Mouse (Mus musculus) ES-E14 (cell line): ENCODE measurements around the gene Nrd1. TPM values are rescaled to one million over a fixed set of nuclear protein-coding genes. Genes with fewer than 3 reads are reported as not detected.

Experiments used
- DNase-seq: peaks from one replicate; pipeline ENCODE4 v3.0.0-alpha.2; 2013; ENCODE audit warnings: low read depth, low spot score
- H3K27ac ChIP-seq: 2 replicates; pipeline ENCODE4 v1.5.1; 2012; ENCODE audit warnings: low read depth, mild to moderate bottlenecking, low read length, moderate library complexity, mixed read lengths; ENCODE audit not compliant: poor library complexity, insufficient read depth, severe bottlenecking
- H3K36me3 ChIP-seq: 2 replicates; pipeline ENCODE4 v1.6.1; 2012; ENCODE audit warnings: mild to moderate bottlenecking, low read length, moderate library complexity, mixed read lengths; ENCODE audit not compliant: control insufficient read depth, poor library complexity, insufficient read depth, severe bottlenecking
- H3K4me1 ChIP-seq, 2 experiments: fragments of 150-350 bp in 1 of 2; sonication (generic) in 1 of 2; 2 replicates each; pipeline ENCODE4 v1.6.1; 2012; ENCODE audit warnings: low read length in 2 of 2, mild to moderate bottlenecking in 1 of 2, mixed read lengths in 1 of 2; ENCODE audit not compliant: control insufficient read depth in 2 of 2, insufficient read depth in 2 of 2, poor library complexity in 1 of 2
- H3K4me3 ChIP-seq, 2 experiments: fragments of 150-350 bp in 1 of 2; sonication (generic) in 1 of 2; 2 replicates each; pipeline ENCODE4 v1.5.1; 2012; ENCODE audit warnings: low read length in 2 of 2, low read depth in 1 of 2, mild to moderate bottlenecking in 1 of 2, mixed read lengths in 1 of 2; ENCODE audit not compliant: insufficient read depth in 1 of 2, poor library complexity in 1 of 2, severe bottlenecking in 1 of 2
- H3K9ac ChIP-seq: 2 replicates; pipeline ENCODE4 v1.6.1; 2012; ENCODE audit warnings: low read depth, mild to moderate bottlenecking, low read length, mixed read lengths; ENCODE audit not compliant: poor library complexity, insufficient read depth, severe bottlenecking
- H3K9me3 ChIP-seq: fragments of 150-350 bp; sonication (generic); 2 replicates; pipeline ENCODE4 v1.6.1; 2012; ENCODE audit warnings: low read depth, mild to moderate bottlenecking, low read length; ENCODE audit not compliant: control insufficient read depth, insufficient read depth
- CHD2 ChIP-seq: IDR thresholded peaks from 2 replicates; pipeline ENCODE4 v1.6.1; 2014; ENCODE audit warnings: mild to moderate bottlenecking, low read depth, low read length, inconsistent platforms
- HCFC1 ChIP-seq: IDR thresholded peaks from 2 replicates; pipeline ENCODE4 v1.6.1; 2012; ENCODE audit warnings: low read length, inconsistent platforms, borderline replicate concordance; ENCODE audit not compliant: insufficient read depth
- MAFK ChIP-seq: IDR thresholded peaks from 2 replicates; pipeline ENCODE4 v1.6.1; 2014; ENCODE audit warnings: mild to moderate bottlenecking, low read depth, low read length, inconsistent platforms; ENCODE audit not compliant: insufficient read depth
- ZC3H11A ChIP-seq: IDR thresholded peaks from 2 replicates; pipeline ENCODE4 v1.6.1; 2012; ENCODE audit warnings: low read depth, mild to moderate bottlenecking, inconsistent platforms, low read length, borderline replicate concordance
- ZNF384 ChIP-seq: IDR thresholded peaks from 2 replicates; pipeline ENCODE4 v1.6.1; 2012; ENCODE audit warnings: low read depth, low read length, inconsistent platforms
- in situ Hi-C, 2 experiments: fragments of 600-800 bp; cut with MboI; formaldehyde crosslinking; loops; one replicate each; pipeline ENCODE4 v1.15.1; 2025; ENCODE audit warnings: low sequenced_read_pairs in 2 of 2, inconsistent platforms in 1 of 2; ENCODE audit not compliant: unreplicated experiment in 2 of 2
- total RNA-seq: library from RNA; depleted of rRNA; stranded (reverse); fragments of 300-350 nt; gene quantifications from 2 replicates; pipeline ENCODE4 v1.2.3, GENCODE M21; 2012

The Nrd1 gene
- total RNA-seq, 1 experiment, result 53.9 TPM

GRCm38 (mm10) chr4:109089999-109090398, 89.5 kb downstream of the Nrd1 start:
- Histone ChIP-seq H3K27ac (no peak overlapping the region), H3K36me3 (no peaks in the 10 kb centered on the region), H3K4me3 (no peak overlapping the region), H3K9me3 (no peaks in the 10 kb centered on the region), H3K4me1 (peaks cover 0 to 2% of the 10 kb centered on the region in 2 experiments; a peak in 1 of 4 replicates), H3K9ac (no peak overlapping the region)
- in situ Hi-C loops, result no loop called here
- DNase-seq, result no peak
- no peak for TF ChIP-seq CHD2
- no peak for TF ChIP-seq ZC3H11A
- no peak for TF ChIP-seq ZNF384
- TF ChIP-seq MAFK, result no peak
- TF ChIP-seq HCFC1, result no peak

DNA sequence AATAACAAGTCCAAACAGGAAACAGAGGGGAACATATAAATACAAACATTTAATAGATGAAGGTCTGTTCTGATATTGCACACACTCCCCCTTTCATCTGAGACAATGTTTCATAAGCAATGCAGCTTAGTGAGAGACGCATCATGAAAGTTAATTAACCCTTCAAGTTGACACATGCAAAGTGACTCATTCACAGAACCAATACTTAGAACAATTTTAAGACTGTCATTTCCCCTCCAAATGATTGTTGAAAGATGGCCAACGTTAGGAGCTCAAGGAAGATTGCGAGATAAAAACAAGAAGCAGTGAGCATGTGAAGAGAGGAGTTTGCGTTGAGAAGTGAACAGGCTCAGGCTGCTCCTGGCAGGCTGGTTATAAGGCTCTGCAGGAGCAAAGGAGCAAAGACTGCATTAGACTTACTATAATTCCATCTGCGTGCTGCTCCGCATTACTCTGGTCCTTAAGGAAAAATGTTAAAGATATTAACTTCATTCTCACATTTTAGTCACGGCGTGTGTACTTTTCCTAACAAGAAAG, 90.9 kb downstream of the Nrd1 start:
- Histone ChIP-seq H3K4me3 (no peak overlapping the region), H3K9me3 (no peaks in the 10 kb centered on the region), H3K27ac (no peak overlapping the region), H3K9ac (no peak overlapping the region), H3K4me1 (peaks cover 0 to 2% of the 10 kb centered on the region in 2 experiments; a peak in 1 of 4 replicates), H3K36me3 (no peaks in the 10 kb centered on the region)
- in situ Hi-C loops, result no loop called here
- TF ChIP-seq ZC3H11A (no peak), CHD2 (no peak), HCFC1 (no peak), MAFK (no peak), ZNF384 (no peak)
- DNase-seq, result no peak

GRCm38 (mm10) chr4:109092344-109092743, 91.9 kb downstream of the Nrd1 start:
- Histone ChIP-seq H3K9ac (no peak overlapping the region), H3K4me1 (peaks cover 0 to 2% of the 10 kb centered on the region in 2 experiments; a peak in 1 of 4 replicates), H3K9me3 (no peaks in the 10 kb centered on the region), H3K36me3 (no peaks in the 10 kb centered on the region), H3K27ac (no peak overlapping the region), H3K4me3 (no peak overlapping the region)
- TF ChIP-seq MAFK (no peak), ZNF384 (no peak), ZC3H11A (no peak), CHD2 (no peak), HCFC1 (no peak)
- DNase-seq, result no peak
- in situ Hi-C loops, result no loop called here

DNA sequence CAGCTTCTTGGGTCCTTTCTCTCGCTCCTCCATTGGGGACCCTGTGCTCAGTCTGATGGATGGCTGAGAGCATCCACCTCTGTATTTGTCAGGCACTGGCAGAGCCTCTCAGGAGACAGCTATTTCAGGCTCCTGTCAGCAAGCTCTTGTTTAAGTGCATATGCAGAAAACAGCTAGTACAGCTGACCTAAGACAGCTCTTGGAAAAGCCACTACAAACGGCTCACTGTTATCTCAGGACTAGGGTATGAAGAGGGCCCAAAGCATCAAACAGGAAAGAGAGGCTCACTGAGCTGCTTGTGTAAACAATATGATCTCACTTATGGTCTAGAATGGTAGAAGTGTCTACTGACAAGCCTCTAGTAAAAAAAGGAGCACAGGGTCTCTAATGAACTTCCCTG, 93.8 kb downstream of the Nrd1 start:
- in situ Hi-C loops, result no loop called here
- no peak overlapping the region for H3K4me3 ChIP-seq
- no peaks in the 10 kb centered on the region for H3K4me1 ChIP-seq
- H3K9ac ChIP-seq, result no peak overlapping the region
- TF ChIP-seq ZNF384 (no peak), MAFK (no peak), CHD2 (no peak), ZC3H11A (no peak), HCFC1 (no peak)
- H3K9me3 ChIP-seq, result no peaks in the 10 kb centered on the region
- H3K27ac ChIP-seq, result no peak overlapping the region
- H3K36me3 ChIP-seq, result no peaks in the 10 kb centered on the region
- DNase-seq, result no peak

GRCm38 (mm10) chr4:109098861-109099260, 98.4 kb downstream of the Nrd1 start:
- H3K9me3 ChIP-seq, result no peaks in the 10 kb centered on the region
- no peak overlapping the region for H3K9ac ChIP-seq
- H3K36me3 ChIP-seq, result peaks cover 3% of the 10 kb centered on the region; the same call in 1 of the 2 replicates
- in situ Hi-C loops, result no loop called here
- no peak overlapping the region for H3K27ac ChIP-seq
- no peak overlapping the region for H3K4me3 ChIP-seq
- H3K4me1 ChIP-seq, result no peaks in the 10 kb centered on the region
- TF ChIP-seq MAFK, result no peak
- DNase-seq, result no peak
